ENCODE assay signal across 8 mouse cellular contexts in genomic region chr17:66757025-66757511, GRCm38 (mm10).
DNase-seq lines count a peak whose midpoint lies in the region; ATAC-seq lines count a peak whose summit lies in the region.

No protein-coding gene starts in this region.

- peak overlapping the region; percentile 44 for H3K4me2 ChIP-seq in intestine, embryonic 16.5 days (ENCODE audit: low read depth, low read length)

- DNase-seq in embryo, embryonic 10.5 days (ENCODE audit: low spot score) = peak; percentile 31
- no peak for DNase-seq in embryo, embryonic 9.5 days (ENCODE audit: extremely low spot score)
- DNase-seq in embryonic facial prominence, embryonic 10.5 days (ENCODE audit: low spot score) = peak; percentile 38
- DNase-seq in thymus, postnatal 0 days (ENCODE audit: low spot score) = no peak
- DNase-seq in left cerebral cortex, adult 18-20 months (ENCODE audit: low spot score in 2 of 2) = no peak
- no peak for DNase-seq in kidney, adult 18-20 months

- WGBS in embryonic facial prominence, embryonic 10.5 days = 46% methylated on average over 10 of the region's 10 CpGs
- WGBS in intestine, embryonic 16.5 days = 15% methylated on average over 10 of the region's 10 CpGs

- 0 out of 2 replicates have a peak, but pooled peaks cover 4% of the 10 kb centered on the region for H3K36me3 ChIP-seq in embryonic facial prominence, embryonic 10.5 days (replicated peaks)
- no peaks in the 10 kb centered on the region for H3K36me3 ChIP-seq in intestine, embryonic 16.5 days (ENCODE audit: control insufficient read depth, insufficient read depth, low read length)

- ATAC-seq in intestine, embryonic 16.5 days = peak; percentile 76
- peak; percentile 70 for ATAC-seq in megakaryocyte progenitor cell, adult 5-6 weeks (replicated peaks; ENCODE audit: poor library complexity)

- H3K4me1 ChIP-seq in embryonic facial prominence, embryonic 10.5 days = peaks cover 25% of the 10 kb centered on the region
- H3K4me1 ChIP-seq in intestine, embryonic 16.5 days (ENCODE audit: control insufficient read depth, insufficient read depth, low read length) = peaks cover 20% of the 10 kb centered on the region

- H3K4me3 ChIP-seq in embryonic facial prominence, embryonic 10.5 days = no peak overlapping the region
- peak overlapping the region; percentile 20 for H3K4me3 ChIP-seq in intestine, embryonic 16.5 days (ENCODE audit: low read length)

- H3K27me3 ChIP-seq in embryonic facial prominence, embryonic 10.5 days (replicated peaks; ENCODE audit: low read depth, poor library complexity, severe bottlenecking) = no peaks in the 10 kb centered on the region
- no peaks in the 10 kb centered on the region for H3K27me3 ChIP-seq in intestine, embryonic 16.5 days (replicated peaks; ENCODE audit: control insufficient read depth, insufficient read depth, low read length)

- 0 out of 2 replicates have a peak overlapping the region, but pooled peaks have one; percentile 30 for H3K9ac ChIP-seq in intestine, embryonic 16.5 days (ENCODE audit: low read depth, low read length)

- H3K9me3 ChIP-seq in embryonic facial prominence, embryonic 10.5 days = no peaks in the 10 kb centered on the region
- no peaks in the 10 kb centered on the region for H3K9me3 ChIP-seq in intestine, embryonic 16.5 days (ENCODE audit: control insufficient read depth, low read length)

- no peak overlapping the region; the same call in 1 of the 2 replicates for H3K27ac ChIP-seq in embryonic facial prominence, embryonic 10.5 days (replicated peaks)
- H3K27ac ChIP-seq in intestine, embryonic 16.5 days (ENCODE audit: low read length) = peak overlapping the region; percentile 65

Comparison
In these comparisons a context has a peak if more than half of its experiments do, and no peak if none do; other contexts are left out.
1. DNase-seq: peak in embryo, embryonic 10.5 days (single experiment) and embryonic facial prominence, embryonic 10.5 days (single experiment); none in embryo, embryonic 9.5 days (single experiment), thymus, postnatal 0 days (single experiment), left cerebral cortex, adult 18-20 months (0 of 2) and kidney, adult 18-20 months (single experiment).